Mouse (Mus musculus) CD4-positive naive resting alpha-beta T cell, adult 76 days (primary cell): Measurements from ENCODE around the gene Ap4b1. TPM values are rescaled to one million over a fixed set of nuclear protein-coding genes. Genes with fewer than 3 reads are reported as not detected.

Source experiments
- total RNA-seq: library from RNA; stranded (reverse); gene quantifications from one replicate; pipeline ENCODE4 v1.2.4, GENCODE M21; 2023

The Ap4b1 gene
- 22.9 TPM for total RNA-seq

DNA sequence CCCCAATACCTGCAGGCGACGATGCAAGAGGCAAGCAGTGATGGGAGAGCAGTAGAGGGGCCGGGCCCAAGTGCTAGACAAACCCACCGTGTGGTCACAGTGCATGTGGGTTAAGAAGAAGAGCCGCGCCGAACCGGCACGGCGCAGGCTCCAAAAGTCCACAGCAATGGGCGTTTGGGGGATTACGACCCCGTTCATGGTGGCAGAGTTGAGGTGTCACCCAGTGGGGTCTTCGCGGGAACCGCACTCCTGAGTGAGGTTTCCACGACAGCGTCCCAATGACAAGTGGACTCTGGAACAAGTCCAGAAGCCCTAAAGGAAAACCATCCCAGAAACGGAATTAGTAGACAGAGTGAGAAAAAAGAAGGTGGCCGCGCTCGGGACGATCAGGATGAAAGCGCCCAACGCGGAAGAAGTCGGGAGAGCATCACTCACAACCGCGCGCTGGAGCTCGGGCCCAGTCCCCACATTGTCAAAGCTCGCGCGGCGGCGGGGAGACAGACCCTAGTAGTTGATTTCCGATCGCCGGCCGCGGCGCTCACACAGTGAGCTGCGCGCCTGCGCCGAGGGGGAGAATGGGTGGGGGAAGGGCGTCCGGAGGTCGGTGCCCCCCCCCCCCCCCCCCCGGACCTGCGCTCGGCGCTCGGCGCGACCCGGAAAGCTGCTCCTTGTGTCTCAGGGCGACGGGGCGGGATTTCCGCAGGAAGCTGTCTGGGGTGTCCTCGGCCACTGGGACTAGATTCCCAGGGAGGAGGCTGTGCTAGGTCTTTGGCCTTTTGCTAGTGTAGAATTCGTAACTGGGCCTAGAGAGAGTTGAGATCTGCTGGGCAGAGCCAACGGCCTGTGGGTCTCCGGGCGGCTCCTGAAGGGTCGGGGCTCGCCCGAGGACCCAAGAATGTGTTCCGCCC is at the start of gene Ap4b1, which contains the start of the genes Dclre1b and Gm43064:
Gene Ap4b1, plus strand, starts transcription at position 630 of the 908 bp plus-strand sequence.
Gene Dclre1b, minus strand, starts transcription at position 554 of the 908 bp plus-strand sequence.
Gene Gm43064, plus strand, starts transcription at position 683 of the 908 bp plus-strand sequence.

DNA sequence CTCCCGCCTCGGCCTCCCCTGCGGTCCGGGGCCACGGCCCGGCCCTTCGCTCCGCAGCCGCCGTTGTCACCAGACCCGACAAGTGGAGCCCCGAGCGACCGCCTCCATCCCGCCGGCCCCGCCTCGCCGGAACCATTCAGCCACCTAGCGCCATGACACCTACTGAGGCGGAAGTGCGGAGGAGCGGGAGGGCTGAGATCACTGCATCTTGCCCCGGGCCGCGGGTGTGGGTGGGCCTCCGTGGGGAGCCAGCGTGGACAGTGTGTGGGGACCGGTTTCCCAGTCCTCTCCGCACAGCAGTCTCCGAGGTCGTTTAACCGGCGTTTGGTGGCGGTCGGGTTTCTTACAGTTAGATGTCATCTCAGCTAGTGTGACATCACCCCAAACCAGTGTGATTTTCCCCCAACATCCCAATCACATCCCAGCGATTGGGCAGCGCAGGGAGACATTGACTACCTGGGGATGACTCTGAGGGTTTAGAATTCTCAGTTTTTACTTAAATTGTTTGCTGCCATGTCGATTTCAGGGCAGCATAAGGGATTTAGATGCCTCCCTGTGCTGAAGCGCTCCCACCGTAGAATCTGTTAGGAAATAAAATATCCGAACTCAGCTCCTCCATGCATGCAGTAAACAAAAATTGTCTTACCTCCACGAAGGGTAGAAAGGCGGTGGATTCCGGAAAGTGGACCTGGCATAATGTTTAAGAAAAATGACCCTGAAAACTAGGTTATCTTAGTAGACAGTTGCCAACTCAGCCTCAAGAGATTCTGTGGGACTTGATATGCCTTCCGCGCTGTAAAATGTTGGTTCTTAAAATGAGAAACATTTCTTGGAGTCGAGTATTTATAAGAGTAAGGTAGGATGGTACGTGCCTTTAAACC is 17.9 kb upstream of the Ap4b1 start, which contains the start of gene Hipk1:
Gene Hipk1, minus strand, starts transcription at position 334 of the 881 bp plus-strand sequence.

DNA sequence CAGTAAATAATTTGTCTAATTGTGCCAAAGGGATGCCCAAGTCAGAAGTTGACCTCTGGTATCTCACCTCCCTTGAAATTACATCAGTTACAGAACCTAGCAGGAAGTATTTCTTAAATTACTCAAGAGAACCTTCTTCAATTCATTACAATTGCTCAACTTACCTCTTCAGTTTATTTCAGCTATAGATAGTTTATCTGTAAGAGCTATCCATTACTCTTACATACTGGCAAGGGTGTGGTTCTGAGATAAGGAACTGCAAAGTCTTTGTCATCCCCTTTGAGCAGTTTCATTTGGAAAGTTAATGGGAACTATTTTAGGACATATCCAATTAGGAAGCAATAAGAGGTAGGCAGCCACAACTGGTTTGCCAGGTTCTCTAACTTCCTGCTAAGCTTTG is 23.1 kb downstream of the Ap4b1 start, which contains the start of gene Bcl2l15:
Gene Bcl2l15, plus strand, starts transcription at position 176 of the 400 bp plus-strand sequence.

DNA sequence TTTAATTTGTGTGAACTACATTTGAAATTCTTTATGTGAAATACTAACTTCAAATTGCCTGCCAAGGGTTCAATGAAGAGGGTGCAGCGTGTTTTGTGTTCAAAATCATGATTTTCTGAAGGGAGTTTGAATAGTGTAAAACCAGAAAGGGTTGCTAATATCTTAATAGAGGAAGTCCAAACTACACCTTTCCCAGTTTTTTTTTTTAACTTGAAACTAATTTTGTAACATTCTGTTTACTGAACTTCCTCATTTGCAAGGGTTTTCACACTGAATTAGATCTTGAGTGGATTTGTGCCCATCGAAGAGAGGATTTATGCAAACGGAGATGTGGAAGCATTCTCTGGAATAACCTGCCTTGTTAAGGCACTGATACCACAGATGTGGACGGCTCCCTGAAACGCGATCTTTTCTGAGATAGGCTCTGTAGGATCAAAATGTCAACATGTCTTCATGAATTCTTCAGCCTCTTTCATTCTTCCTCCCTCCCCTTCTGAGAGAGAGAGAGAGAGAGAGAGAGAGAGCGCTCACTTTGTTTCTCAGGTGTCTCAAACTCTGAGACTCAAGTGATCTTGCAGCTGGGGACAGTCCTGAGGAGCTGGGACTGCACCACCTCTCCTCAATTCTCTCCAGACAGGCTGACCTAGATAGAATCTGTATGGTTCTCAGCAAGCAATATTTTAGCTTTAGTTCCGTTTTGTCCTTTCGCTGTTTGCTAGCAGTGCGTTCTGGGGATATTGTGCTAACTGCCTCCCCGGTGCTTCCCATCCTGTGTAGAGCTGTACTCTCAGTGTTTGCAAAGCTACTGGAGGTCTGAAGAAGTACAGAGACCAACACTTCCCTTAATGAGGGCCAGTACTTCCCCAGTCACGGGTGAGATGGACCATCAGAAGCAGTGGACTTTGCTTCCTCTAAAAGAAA is 49.8 kb downstream of the Ap4b1 start, which contains the start of gene Ptpn22:
Gene Ptpn22, plus strand, starts transcription at position 915 of the 921 bp plus-strand sequence.

Other genes starting within 250 kb of the Ap4b1 start
- not detected for gene Syt6, start 234.3 kb upstream of the Ap4b1 start, total RNA-seq
- gene Atg4a-ps, start 163.5 kb upstream of the Ap4b1 start, total RNA-seq, result 0.26 TPM
- gene Olfml3, start 71.5 kb upstream of the Ap4b1 start, total RNA-seq, result 1.5 TPM
- not detected for gene Gm10964, start 70.2 kb upstream of the Ap4b1 start, total RNA-seq
- gene Hipk1, start 18.0 kb upstream of the Ap4b1 start, total RNA-seq, result 210 TPM
- 14.6 TPM for gene Dclre1b, start 76 bp upstream of the Ap4b1 start, total RNA-seq
- gene Gm43064, start 53 bp downstream of the Ap4b1 start, total RNA-seq, result 0.59 TPM
- 1.6 TPM for gene Bcl2l15, start 23.1 kb downstream of the Ap4b1 start, total RNA-seq
- gene Ptpn22, start 50.3 kb downstream of the Ap4b1 start, total RNA-seq, result 230 TPM
- 43.3 TPM for gene Rsbn1, start 104.6 kb downstream of the Ap4b1 start, total RNA-seq
- gene Phtf1, start 158.6 kb downstream of the Ap4b1 start, total RNA-seq, result 37.0 TPM